9 mouse cellular contexts compared by ENCODE assay signal in the genomic region with DNA sequence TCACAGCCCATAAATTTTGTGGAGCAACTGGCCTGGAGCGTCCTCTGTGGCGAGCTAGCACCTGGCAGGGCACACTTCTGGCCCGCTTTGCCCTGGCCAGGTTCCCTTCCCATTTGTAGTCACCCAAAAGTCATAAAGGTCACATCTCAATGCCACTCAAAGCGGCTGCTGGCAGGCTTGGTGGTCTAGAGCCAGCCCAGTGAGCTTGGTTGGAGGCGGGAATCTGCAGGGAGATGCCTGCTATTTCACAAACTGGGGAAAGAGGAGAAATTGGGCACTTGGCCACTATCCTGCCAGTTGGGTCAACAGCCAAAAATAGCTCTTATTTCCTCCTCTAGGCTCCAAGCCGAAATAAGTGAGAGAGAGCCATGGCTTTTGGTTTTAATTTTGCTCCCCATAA. TPM values are rescaled to one million over a fixed set of nuclear protein-coding genes. Genes with fewer than 3 reads are reported as not detected.
DNase-seq lines count a peak whose midpoint lies in the region; ATAC-seq and TF ChIP-seq lines count a peak whose summit lies in the region.
"Had no signal": no experiment of that assay in that cellular context is flagged by ENCODE, and none has a peak within 500 bp of the region (broad histone marks: within the 10 kb centered on the region; RNA-seq: fewer than 3 reads in every experiment).

No protein-coding gene starts in this region.

- WGBS in heart, adult 2 months = 32% methylated on average over 6 of the region's 6 CpGs
- 43% methylated on average over 6 of the region's 6 CpGs for WGBS in limb, embryonic 10.5 days
- 52% methylated on average over 6 of the region's 6 CpGs for WGBS in stomach, embryonic 15.5 days

- intact Hi-C loops in heart, adult 2 months (cut with DNase I) = no loop called here

- H3K27me3 ChIP-seq in heart, adult 2 months (ENCODE audit: control insufficient read depth, insufficient read depth, low read length) = no peaks in the 10 kb centered on the region
- H3K27me3 ChIP-seq in limb, embryonic 10.5 days (ENCODE audit: low read depth, poor library complexity, severe bottlenecking) = no peaks in the 10 kb centered on the region
- no peaks in the 10 kb centered on the region for H3K27me3 ChIP-seq in stomach, embryonic 15.5 days (replicated peaks)

- H3K79me2 ChIP-seq in heart, adult 2 months (replicated peaks; ENCODE audit: control insufficient read depth, insufficient read depth, low read length) = no peaks in the 10 kb centered on the region

- TF ChIP-seq POLR2A in heart, adult 2 months (IDR thresholded peaks at IDR 0.05; ENCODE audit: insufficient read depth, low read depth, low read length) = no peak

- H3K27ac ChIP-seq in layer of hippocampus, adult 2 months = 0 out of 2 replicates have a peak overlapping the region, but pooled peaks have one; percentile 14
- H3K27ac ChIP-seq in heart, adult 2 months = no peak overlapping the region
- peak overlapping the region; percentile 84 for H3K27ac ChIP-seq in limb, embryonic 10.5 days
- peak overlapping the region; percentile 87 for H3K27ac ChIP-seq in stomach, embryonic 15.5 days

- 0 out of 2 replicates have a peak, but pooled peaks cover 3% of the 10 kb centered on the region for H3K9me3 ChIP-seq in limb, embryonic 10.5 days (replicated peaks)
- H3K9me3 ChIP-seq in stomach, embryonic 15.5 days = no peaks in the 10 kb centered on the region

- no peak; the same call in 1 of the 2 replicates for ATAC-seq in stomach, embryonic 15.5 days (ENCODE audit: insufficient read depth, low FRiP score, low read depth)

- H3K36me3 ChIP-seq in heart, adult 2 months (ENCODE audit: control insufficient read depth, insufficient read depth, low read length) = no peaks in the 10 kb centered on the region
- H3K36me3 ChIP-seq in limb, embryonic 10.5 days = peaks cover 61% of the 10 kb centered on the region
- peaks cover 10% of the 10 kb centered on the region; the same call in 1 of the 2 replicates for H3K36me3 ChIP-seq in stomach, embryonic 15.5 days

- DNase-seq in layer of hippocampus, adult 2 months (ENCODE audit: low spot score in 2 of 2) = no peak
- no peak for DNase-seq in layer of hippocampus, adult 8-10 months (ENCODE audit: low spot score in 2 of 2)
- peak; percentile 83 for DNase-seq in cerebellum, adult 9-10 months
- DNase-seq in heart, adult 2 months = peak; percentile 50 to 56
- DNase-seq in limb, embryonic 10.5 days (ENCODE audit: low spot score) = peak; percentile 62
- no peak for DNase-seq in urinary bladder, postnatal 4 days (ENCODE audit: low spot score in 2 of 2)
- no peak for DNase-seq in right cerebral cortex, postnatal 4 days

- TF ChIP-seq EP300 in heart, adult 2 months (IDR thresholded peaks at IDR 0.05; ENCODE audit: insufficient read depth, low read depth, low read length) = no peak

- TF ChIP-seq CTCF in layer of hippocampus, adult 2 months (conservative IDR thresholded peaks at IDR 0.05) = no peak
- TF ChIP-seq CTCF in heart, adult 2 months (IDR thresholded peaks at IDR 0.05) = 0 out of 2 replicates have a peak, but pooled peaks have one; percentile 5

- H3K9ac ChIP-seq in heart, adult 2 months (ENCODE audit: low read depth, low read length) = no peak overlapping the region
- H3K9ac ChIP-seq in stomach, embryonic 15.5 days = no peak overlapping the region

- no peak overlapping the region; the same call in 1 of the 2 replicates for H3K4me2 ChIP-seq in stomach, embryonic 15.5 days

- H3K4me1 ChIP-seq in heart, adult 2 months (ENCODE audit: control insufficient read depth, insufficient read depth, low read length) = no peaks in the 10 kb centered on the region
- H3K4me1 ChIP-seq in limb, embryonic 10.5 days = peaks cover 46% of the 10 kb centered on the region
- H3K4me1 ChIP-seq in stomach, embryonic 15.5 days = peaks cover 16% of the 10 kb centered on the region

- no peak overlapping the region for H3K4me3 ChIP-seq in layer of hippocampus, adult 2 months
- no peak overlapping the region; the same call in 1 of the 2 replicates for H3K4me3 ChIP-seq in heart, adult 2 months
- peak overlapping the region; percentile 16; the same call in 1 of the 2 replicates for H3K4me3 ChIP-seq in limb, embryonic 10.5 days
- H3K4me3 ChIP-seq in stomach, embryonic 15.5 days (replicated peaks) = no peak overlapping the region

RNA-seq across cellular contexts. Expression of gene Rtl1, which starts 4.4 kb away (rescaled TPM):
- under 1 TPM; 0.10 to 0.15 TPM for total RNA-seq in layer of hippocampus, adult 2 months (2021)
- under 1 TPM in 3 of 4 experiments, not detected in 1; 0.08 to 0.13 (median 0.11) TPM for total RNA-seq in layer of hippocampus, adult 8-10 months (2022)
- not detected for total RNA-seq in heart, adult 2 months (2021)
- 0.02 and 0.12 TPM in 2 replicates for polyA plus RNA-seq in heart, adult 2 months (2012; rRNA removed)
- polyA plus RNA-seq in limb, embryonic 10.5 days (2016; fragmentation: Nextera tagmentation; extraction: Ambion mirVana) = 0.69 and 0.74 TPM in 2 replicates
- polyA plus RNA-seq in stomach, embryonic 15.5 days (2015; fragmentation: Nextera tagmentation; extraction: Ambion mirVana) = 1.7 and 2.4 TPM in 2 replicates
- total RNA-seq: hematopoietic stem cell, adult 5-6 weeks had no signal

Comparison
In these comparisons a context has a peak if more than half of its experiments do, and no peak if none do; other contexts are left out.
1. DNase-seq: peak in cerebellum, adult 9-10 months (single experiment), heart, adult 2 months (2 of 2) and limb, embryonic 10.5 days (single experiment); none in layer of hippocampus, adult 2 months (0 of 2), layer of hippocampus, adult 8-10 months (0 of 2), urinary bladder, postnatal 4 days (0 of 2) and right cerebral cortex, postnatal 4 days (single experiment).